Mouse (Mus musculus): ENCODE measurements at regions not wholly inside any gene's neighbourhood (a gene's known extent, or its start where the extent isn't known, plus 50 kb on each side); places are given as distances from the start of the nearest gene placed in this dataset.

GRCm38 (mm10) chr5:80484676-80485075 lies 535.3 kb upstream of the Adgrl3 start:
- no peak for DNase-seq

- DNase-seq = no peak
Observed at GRCm38 (mm10) chr5:80488332-80488731, 531.6 kb upstream of the Adgrl3 start.

DNA sequence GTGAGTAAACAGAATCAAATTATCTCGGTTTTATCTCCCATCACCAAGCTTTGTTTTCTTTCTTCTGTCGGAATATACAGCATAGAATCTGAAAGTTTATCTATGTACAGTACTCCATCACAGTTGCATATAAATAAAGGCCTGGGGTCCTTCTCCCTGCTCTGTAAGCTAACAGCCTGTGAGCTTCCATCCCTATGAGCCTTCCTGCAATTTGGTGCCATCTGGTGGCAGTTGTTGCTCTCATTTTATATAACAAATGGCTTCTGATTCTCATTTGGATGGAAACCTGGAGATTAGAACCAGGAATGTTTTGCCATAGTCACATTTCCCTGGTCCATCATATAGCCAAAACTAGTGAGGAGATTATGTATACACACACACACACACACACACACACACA lies 511.3 kb upstream of the Adgrl3 start:
- peak; percentile 14 for DNase-seq

DNA sequence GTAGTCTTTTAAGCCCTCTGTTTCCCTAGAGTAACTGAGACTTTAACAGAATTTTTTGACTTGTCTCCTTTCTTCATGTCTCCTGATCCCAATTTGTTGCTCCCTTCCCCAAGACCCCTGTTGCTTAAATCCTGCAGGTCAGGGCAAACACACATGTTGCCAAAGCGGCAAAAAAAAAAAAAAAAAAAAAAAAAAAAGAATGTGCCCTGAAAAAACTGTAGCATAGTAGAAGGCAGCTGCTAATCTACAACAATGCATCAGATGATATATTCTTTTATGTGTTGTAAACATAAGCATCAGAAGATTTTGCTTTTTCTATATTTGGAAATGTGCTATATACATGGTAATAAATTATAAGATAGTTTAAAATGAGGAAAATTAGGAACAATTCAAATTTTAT lies 479.9 kb upstream of the Adgrl3 start:
- DNase-seq = no peak

GRCm38 (mm10) chr5:80551673-80552072 lies 468.3 kb upstream of the Adgrl3 start:
- DNase-seq = no peak

DNA sequence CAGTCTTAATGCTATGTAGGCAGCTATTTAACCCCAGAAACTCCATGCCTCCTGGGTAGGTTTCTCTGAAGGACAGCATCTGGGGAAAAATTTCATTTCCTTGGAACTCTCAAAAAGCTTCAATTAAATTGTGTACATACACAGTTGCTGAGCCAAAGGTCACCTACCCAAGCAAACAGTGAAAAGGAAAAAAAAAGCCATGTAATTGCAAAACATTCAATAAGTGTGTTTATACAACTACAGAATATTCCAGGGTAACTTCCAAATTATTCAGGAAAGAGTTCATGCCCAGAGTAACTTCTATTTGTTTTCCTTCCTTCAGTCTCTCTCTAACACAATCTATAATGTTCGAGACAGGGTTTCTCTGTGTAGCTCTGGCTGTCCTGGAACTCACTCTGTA lies 441.2 kb upstream of the Adgrl3 start:
- DNase-seq = no peak

DNA sequence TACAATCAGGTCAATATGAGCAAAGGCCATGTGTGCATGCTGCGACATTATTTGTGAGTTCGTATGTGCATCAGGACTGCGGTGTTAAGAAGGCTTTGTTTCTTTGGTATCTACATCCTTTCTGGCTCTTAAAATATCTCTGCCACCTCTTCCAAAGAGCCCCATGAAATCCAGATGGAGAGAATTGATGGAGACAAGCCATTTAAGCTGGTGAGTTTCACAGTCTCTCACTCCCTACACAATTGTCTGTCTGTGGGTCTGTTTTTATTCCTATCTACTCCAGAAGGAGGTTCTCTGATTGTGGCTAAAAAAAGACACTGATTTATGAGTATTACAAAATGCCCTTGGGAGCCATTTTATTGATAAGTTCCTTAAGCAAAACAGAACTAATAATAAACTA lies 408.4 kb upstream of the Adgrl3 start:
- DNase-seq = no peak

- DNase-seq = no peak
Observed at GRCm38 (mm10) chr5:80627225-80627624, 392.7 kb upstream of the Adgrl3 start.

DNA sequence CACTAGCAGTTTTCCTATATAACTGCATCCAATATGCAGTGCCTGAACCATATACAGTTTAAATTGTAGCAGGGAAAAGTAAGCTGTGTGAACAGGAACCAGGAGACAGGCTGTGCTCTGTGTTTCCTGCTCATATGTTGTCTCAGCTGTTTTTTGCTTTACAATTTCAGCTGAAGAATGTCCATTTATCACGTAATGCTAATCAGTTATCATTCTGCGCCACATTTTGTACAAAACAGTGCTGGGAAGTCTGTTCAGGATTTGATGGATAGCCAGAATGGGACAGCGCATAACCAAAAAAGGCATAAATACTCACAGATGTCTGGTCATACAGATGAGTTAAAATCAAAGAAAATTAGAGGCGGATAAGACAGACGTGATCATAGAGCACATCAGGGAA lies 360.9 kb upstream of the Adgrl3 start:
- no peak for DNase-seq

- DNase-seq = no peak
Observed at GRCm38 (mm10) chr5:80659530-80659929, 360.4 kb upstream of the Adgrl3 start.

DNA sequence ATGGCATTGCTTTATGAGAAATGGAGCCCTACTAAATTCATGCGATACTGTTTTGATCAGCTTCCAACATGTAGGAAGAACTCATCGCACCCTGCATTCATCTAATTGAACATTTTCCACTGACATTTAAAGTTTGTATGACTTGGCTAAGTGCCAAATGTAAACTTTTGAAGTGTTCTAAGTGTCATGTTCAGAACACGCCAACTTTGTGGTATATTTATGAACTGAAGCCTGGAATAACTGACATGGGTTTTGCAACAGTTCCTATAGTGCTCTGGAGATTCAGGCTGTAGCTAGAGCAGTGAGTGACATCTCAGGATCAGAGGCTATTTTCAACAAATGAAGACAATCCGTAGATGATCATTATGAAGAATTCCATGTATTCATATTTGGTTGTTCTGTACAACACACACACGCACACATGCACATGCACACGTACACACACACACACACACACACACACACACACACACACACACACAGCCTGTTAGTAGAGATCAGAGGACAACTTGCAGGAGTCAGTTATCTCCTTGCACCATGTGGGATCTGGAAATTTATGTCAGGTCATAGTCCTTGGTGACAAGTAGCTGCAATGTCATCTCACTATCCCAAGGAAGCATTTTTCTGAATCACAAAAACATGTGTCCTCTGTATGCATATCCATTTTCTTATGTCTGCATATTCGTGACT lies 349.5 kb upstream of the Adgrl3 start:
- no peak for DNase-seq

DNA sequence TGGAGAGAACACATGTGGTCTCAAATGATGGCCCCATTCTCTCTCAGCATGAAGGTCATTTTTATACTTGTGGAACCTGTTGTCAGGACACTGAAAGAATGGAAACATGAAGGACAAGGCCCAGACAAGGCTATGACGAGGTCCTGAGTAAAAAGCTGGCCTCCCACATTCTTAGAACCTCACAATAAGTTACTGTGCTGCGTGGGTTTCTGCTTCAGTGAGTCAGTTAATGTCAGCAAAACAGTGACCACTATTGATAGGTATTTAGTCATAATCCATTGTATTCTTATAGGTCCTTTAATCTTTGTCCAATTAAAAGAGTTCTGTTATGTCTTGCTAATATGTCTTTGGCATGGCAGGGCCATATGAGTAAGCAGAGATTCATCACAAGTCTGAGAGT lies 336.5 kb upstream of the Adgrl3 start:
- DNase-seq = no peak

DNA sequence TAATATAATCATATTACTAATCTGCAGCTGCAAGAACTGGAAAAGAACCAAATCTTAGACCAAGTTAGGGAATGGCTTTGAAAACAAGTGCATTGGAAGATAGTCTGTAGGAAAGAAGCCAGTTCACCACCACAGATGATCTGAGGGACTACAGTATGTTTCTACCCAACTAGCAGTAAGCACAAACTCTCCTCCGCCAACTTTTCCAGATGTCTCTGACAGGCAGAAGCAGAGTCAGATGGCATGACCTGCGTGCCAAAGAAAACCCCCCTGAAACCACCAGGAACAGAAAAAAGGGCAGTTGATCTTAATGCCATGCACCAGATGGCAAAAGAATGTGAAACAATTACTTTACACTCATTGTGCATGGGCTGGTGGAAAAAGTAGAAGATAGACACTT lies 319.1 kb upstream of the Adgrl3 start:
- no peak for DNase-seq

GRCm38 (mm10) chr5:80704732-80705131 lies 315.2 kb upstream of the Adgrl3 start:
- no peak for DNase-seq

- no peak for DNase-seq
Observed at GRCm38 (mm10) chr5:80706645-80707056, 313.3 kb upstream of the Adgrl3 start.
